Mouse (Mus musculus): ENCODE data around the gene Vmp1.

DNA sequence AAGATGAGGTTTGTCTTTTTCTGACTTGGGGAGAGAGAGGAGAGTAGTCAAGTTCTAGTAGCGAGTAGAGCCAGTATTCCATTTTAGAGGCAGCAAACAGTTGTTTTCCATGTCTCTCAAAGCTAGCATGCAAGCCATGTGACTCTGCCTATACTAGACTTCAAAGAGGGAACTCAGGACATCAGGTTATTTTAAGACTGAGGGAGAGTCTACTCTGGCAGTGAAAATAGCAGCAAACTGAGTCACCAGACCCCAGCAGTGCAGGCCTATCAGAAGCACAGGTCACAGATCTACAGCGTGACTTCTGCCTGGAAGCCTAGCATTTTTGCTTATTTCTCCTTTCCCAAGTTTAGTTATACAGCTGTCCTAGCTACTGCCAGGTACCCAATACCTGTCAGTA, 47.8 kb upstream of the Vmp1 start:
- TF ChIP-seq CTCF (conservative IDR thresholded peaks at IDR 0.05; ENCODE audit: insufficient read depth, insufficient read length, low read depth, low read length) (no peak), POLR2A (IDR thresholded peaks at IDR 0.05; ENCODE audit: low read depth, low read length) (no peak)
